Mouse (Mus musculus) cerebellum, adult 2 months (tissue): Measurements from ENCODE around the gene Gdnf. TPM values are rescaled to one million over a fixed set of nuclear protein-coding genes. Genes with fewer than 3 reads are reported as not detected.

Experiments used
- DNase-seq, 2 experiments: peaks; one replicate each; pipeline ENCODE4 v3.0.0; 2021
- H3K27ac ChIP-seq: fragments of 200-500 bp; 2 replicates; pipeline ENCODE4 v1.5.1; 2012; ENCODE audit warnings: low read length, control low read depth, inconsistent platforms; ENCODE audit not compliant: insufficient read depth
- H3K27me3 ChIP-seq: fragments of 200-500 bp; 2 replicates; pipeline ENCODE4 v1.6.1; 2012; ENCODE audit warnings: inconsistent platforms, mild to moderate bottlenecking, low read length, moderate library complexity; ENCODE audit not compliant: control insufficient read depth, insufficient read depth
- H3K4me1 ChIP-seq: fragments of 200-500 bp; 2 replicates; pipeline ENCODE4 v1.6.1; 2011; ENCODE audit warnings: low read length; ENCODE audit not compliant: control insufficient read depth, insufficient read depth
- H3K4me3 ChIP-seq: fragments of 200-500 bp; replicated peaks from 2 replicates; pipeline ENCODE3; 2011; ENCODE audit warnings: mild to moderate bottlenecking, low read depth, low read length, control low read depth; ENCODE audit not compliant: insufficient read depth
- CTCF ChIP-seq: fragments of 200-500 bp; IDR thresholded peaks from 2 replicates; pipeline ENCODE4 v1.5.1; 2011; ENCODE audit warnings: low read depth, mild to moderate bottlenecking, control low read depth, low read length, moderate library complexity, borderline replicate concordance; ENCODE audit not compliant: insufficient read depth
- POLR2A ChIP-seq: fragments of 200-500 bp; IDR thresholded peaks from 2 replicates; pipeline ENCODE4 v1.6.1; 2011; ENCODE audit warnings: low read length, control low read depth, borderline replicate concordance; ENCODE audit not compliant: insufficient read depth
- WGBS: fragments of 180-500 bp; shearing (Covaris S2); methylation state at CpG from one replicate; pipeline ENCODE4 v1.1.7; 2018; 5-methylcytosine and 5-hydroxymethylcytosine counted together
- polyA plus RNA-seq: library from polyadenylated mRNA; depleted of rRNA; stranded (reverse); fragments of >200 nt; gene quantifications from 2 replicates; pipeline ENCODE4 v1.2.3, GENCODE M21; 2012

Gdnf gene
- polyA plus RNA-seq, 1 experiment, result 0.23 TPM

- no peak for TF ChIP-seq CTCF
- TF ChIP-seq POLR2A, result no peak
- WGBS, result 86% methylated on average over 9 of the region's 9 CpGs
- Histone ChIP-seq H3K4me1 (no peaks in the 10 kb centered on the region), H3K27ac (no peak overlapping the region), H3K4me3 (no peak overlapping the region), H3K27me3 (no peaks in the 10 kb centered on the region)
- no peak for DNase-seq
Measured at GRCm38 (mm10) chr15:7835404-7835803, 24.8 kb downstream of the Gdnf start.

DNA sequence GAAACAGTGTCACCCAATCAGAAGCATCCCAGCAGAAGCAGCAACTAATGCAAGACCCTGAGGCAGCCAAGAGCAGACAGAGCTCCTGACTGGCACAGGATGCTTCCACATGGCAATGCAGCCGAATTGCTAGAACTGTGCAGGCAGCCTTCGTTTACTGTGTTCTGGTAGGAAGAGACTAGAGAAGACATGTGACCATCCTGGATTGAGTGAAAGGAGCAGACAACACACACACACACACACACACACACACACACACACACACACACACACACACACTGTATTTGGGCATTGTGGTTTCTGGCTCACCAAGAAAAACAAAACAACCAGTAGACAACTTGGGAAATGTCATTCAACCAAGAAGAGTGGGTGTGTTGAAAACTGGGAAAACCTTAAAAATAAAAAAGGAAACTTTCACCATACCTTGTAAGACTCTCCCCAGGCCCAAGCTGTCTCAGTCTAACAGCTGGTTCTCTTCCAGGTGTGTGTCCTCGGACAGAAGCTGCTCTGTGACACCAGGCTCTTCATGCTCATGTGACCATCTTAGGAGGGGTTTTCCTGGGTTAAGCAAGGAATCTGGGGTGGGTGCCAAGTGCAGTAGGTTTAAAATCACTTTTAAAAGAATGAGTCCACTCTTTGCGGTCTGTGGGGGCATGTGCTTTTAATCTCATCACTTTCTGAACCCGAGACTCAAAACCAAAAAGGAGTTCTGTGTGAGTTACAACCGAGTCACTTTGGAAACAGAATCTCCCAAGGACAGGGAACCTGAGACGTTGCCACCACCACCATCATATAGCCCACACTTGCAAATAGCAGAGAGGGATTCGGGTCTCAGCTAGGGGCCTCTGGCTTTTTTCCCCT lies 27.6 kb downstream of the Gdnf start:
- no peaks in the 10 kb centered on the region for H3K4me1 ChIP-seq
- WGBS, result 46% methylated on average over 8 of the region's 8 CpGs

GRCm38 (mm10) chr15:7838921-7839309 lies 28.3 kb downstream of the Gdnf start:
- WGBS, result 18% methylated on average over 7 of the region's 7 CpGs
- H3K4me1 ChIP-seq, result no peaks in the 10 kb centered on the region
- no peaks in the 10 kb centered on the region; the same call in 1 of the 2 replicates for H3K27me3 ChIP-seq
- no peak overlapping the region for H3K4me3 ChIP-seq
- TF ChIP-seq CTCF (no peak), POLR2A (no peak)
- no peak overlapping the region for H3K27ac ChIP-seq
- no peak for DNase-seq

More for the DNA sequence above, 27.6 kb downstream of the Gdnf start:
- Histone ChIP-seq H3K4me3 (no peak overlapping the region), H3K27me3 (no peaks in the 10 kb centered on the region; the same call in 1 of the 2 replicates), H3K27ac (no peak overlapping the region)
- no peak for DNase-seq
- no peak for TF ChIP-seq POLR2A
- TF ChIP-seq CTCF, result no peak

- Histone ChIP-seq H3K27ac (no peak overlapping the region), H3K27me3 (no peaks in the 10 kb centered on the region; the same call in 1 of the 2 replicates), H3K4me1 (no peaks in the 10 kb centered on the region), H3K4me3 (no peak overlapping the region)
- TF ChIP-seq CTCF (no peak), POLR2A (no peak)
- no peak for DNase-seq
- WGBS, result 70% methylated on average over 1 of the region's 1 CpGs
Measured at GRCm38 (mm10) chr15:7841664-7842063, 31.0 kb downstream of the Gdnf start.

DNA sequence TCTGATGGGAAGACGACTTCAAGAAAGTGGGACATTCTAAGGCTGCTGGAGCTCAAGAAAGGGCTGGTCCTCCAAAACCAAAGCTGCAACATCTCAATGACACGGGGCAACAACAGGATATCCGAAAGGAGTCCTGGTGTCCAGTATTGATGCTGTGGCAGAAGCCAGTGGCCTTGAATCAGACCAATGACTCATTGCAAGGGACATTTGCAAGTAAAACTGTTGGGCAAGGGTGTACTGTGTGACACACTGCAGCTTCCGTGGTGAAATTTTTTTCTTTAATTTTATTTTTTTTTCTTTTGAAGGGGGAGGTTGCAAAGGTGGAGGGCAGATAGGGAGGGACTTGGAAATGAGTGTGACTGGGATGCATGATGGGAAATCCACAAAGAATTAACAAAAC lies 31.8 kb downstream of the Gdnf start:
- H3K4me1 ChIP-seq, result no peaks in the 10 kb centered on the region
- 90% methylated on average over 4 of the region's 4 CpGs for WGBS
- no peaks in the 10 kb centered on the region; the same call in 1 of the 2 replicates for H3K27me3 ChIP-seq
- TF ChIP-seq CTCF (no peak), POLR2A (no peak)
- DNase-seq, result no peak
- H3K4me3 ChIP-seq, result no peak overlapping the region
- H3K27ac ChIP-seq, result no peak overlapping the region

DNA sequence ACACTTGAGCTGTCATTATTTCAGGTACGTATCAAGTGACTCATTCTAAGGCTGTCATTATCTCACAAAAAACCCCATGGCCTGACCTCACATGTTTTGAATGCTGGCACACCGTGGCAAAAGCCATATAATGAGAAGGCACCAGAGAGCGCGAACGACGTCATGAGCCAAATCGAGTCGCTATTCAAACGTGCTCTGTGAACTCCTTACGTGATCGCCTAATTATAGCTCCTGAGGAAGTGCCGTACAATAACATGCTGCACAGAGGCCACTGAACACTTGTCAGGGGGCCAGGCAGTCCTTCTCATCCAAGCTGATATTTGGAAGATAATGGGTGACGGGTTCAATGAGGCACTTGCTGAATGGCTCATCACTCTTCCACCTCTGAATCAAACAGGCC lies 46.8 kb downstream of the Gdnf start:
- no peak for TF ChIP-seq POLR2A
- no peak for TF ChIP-seq CTCF
- H3K27me3 ChIP-seq, result no peaks in the 10 kb centered on the region; the same call in 1 of the 2 replicates
- DNase-seq, result no peak
- no peak overlapping the region for H3K4me3 ChIP-seq
- WGBS, result 66% methylated on average over 13 of the region's 13 CpGs
- no peak overlapping the region for H3K27ac ChIP-seq
- no peaks in the 10 kb centered on the region for H3K4me1 ChIP-seq

GRCm38 (mm10) chr15:7858841-7859240 lies 48.2 kb downstream of the Gdnf start:
- TF ChIP-seq CTCF (no peak), POLR2A (no peak)
- H3K4me1 ChIP-seq, result no peaks in the 10 kb centered on the region
- 75% methylated on average over 5 of the region's 5 CpGs for WGBS

DNA sequence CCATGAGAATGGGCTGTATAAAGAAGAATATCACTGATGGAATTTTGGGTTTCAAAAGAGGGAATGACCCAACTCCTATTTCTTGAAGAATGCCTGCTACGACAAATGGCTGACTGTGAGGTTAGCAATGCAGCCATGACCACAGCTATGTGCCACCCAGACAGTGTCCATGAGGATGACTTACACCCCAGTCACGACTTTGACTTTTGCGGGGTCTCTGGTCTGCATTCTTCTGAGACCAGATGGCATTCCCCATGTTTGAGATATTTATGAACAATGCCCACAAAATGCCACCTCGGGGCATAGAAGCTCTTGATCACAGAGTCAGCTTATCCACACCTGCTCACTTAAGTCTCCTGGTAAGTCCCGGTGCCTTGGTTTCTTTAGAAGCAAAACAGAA lies 52.2 kb downstream of the Gdnf start:
- no peak overlapping the region for H3K4me3 ChIP-seq
- 73% methylated on average over 5 of the region's 5 CpGs for WGBS
- no peaks in the 10 kb centered on the region for H3K4me1 ChIP-seq
- H3K27ac ChIP-seq, result no peak overlapping the region
- TF ChIP-seq POLR2A, result no peak
- no peak for DNase-seq
- no peaks in the 10 kb centered on the region; the same call in 1 of the 2 replicates for H3K27me3 ChIP-seq

More at GRCm38 (mm10) chr15:7858841-7859240, 48.2 kb downstream of the Gdnf start:
- no peaks in the 10 kb centered on the region; the same call in 1 of the 2 replicates for H3K27me3 ChIP-seq
- H3K4me3 ChIP-seq, result no peak overlapping the region
- no peak for DNase-seq
- H3K27ac ChIP-seq, result no peak overlapping the region
